Mouse (Mus musculus) frontal cortex, postnatal 10 days (tissue): Measurements from ENCODE around the gene Kcnh3.
A peak's percentile ranks its signal among the peaks of the same experiment; 100 is the strongest.
"Not testable (repeated sequence)": the region's sequence is repeated elsewhere in the genome, so short reads cannot be mapped to it uniquely, and the experiment has no call there.

Source experiments
- DNase-seq, 2 experiments: peaks; one replicate each; pipeline ENCODE4 v3.0.0; 2022; ENCODE audit warnings: low spot score in 2 of 2, mixed read lengths in 1 of 2

The Kcnh3 gene

GRCm38 (mm10) chr15:99240129-99240528 lies 15.5 kb downstream of the Kcnh3 start:
- no peak for DNase-seq

GRCm38 (mm10) chr15:99241249-99241648 lies 16.6 kb downstream of the Kcnh3 start:
- no peak for DNase-seq

GRCm38 (mm10) chr15:99242045-99242444 lies 17.4 kb downstream of the Kcnh3 start:
- DNase-seq = no peak

- DNase-seq = not testable (repeated sequence)
Measured at GRCm38 (mm10) chr15:99246736-99247135, 22.1 kb downstream of the Kcnh3 start.

GRCm38 (mm10) chr15:99248972-99249371 lies 24.3 kb downstream of the Kcnh3 start:
- peak; percentile 52 to 69 for DNase-seq

- no peak for DNase-seq
Measured at GRCm38 (mm10) chr15:99249938-99250337, 25.3 kb downstream of the Kcnh3 start.

GRCm38 (mm10) chr15:99251111-99251510 lies 26.4 kb downstream of the Kcnh3 start:
- DNase-seq = not testable (repeated sequence)

GRCm38 (mm10) chr15:99251626-99252380 lies 27.1 kb downstream of the Kcnh3 start, which contains the start of gene Mcrs1:
Gene Mcrs1, minus strand, starts transcription at chr15:99251961.
- peak; percentile 97 for DNase-seq

GRCm38 (mm10) chr15:99252381-99253174 lies 27.9 kb downstream of the Kcnh3 start:
- DNase-seq = no peak

GRCm38 (mm10) chr15:99253175-99253479 lies 28.5 kb downstream of the Kcnh3 start:
- not testable (repeated sequence) for DNase-seq

- no peak for DNase-seq
Measured at GRCm38 (mm10) chr15:99253772-99254171, 29.1 kb downstream of the Kcnh3 start.

GRCm38 (mm10) chr15:99254477-99255005 lies 29.9 kb downstream of the Kcnh3 start:
- no peak for DNase-seq

- DNase-seq = no peak
Measured at GRCm38 (mm10) chr15:99255241-99255749, 30.6 kb downstream of the Kcnh3 start.

GRCm38 (mm10) chr15:99259167-99259729 lies 34.6 kb downstream of the Kcnh3 start:
- no peak for DNase-seq

- DNase-seq = peak; percentile 40 to 46
Measured at GRCm38 (mm10) chr15:99259730-99260252, 35.1 kb downstream of the Kcnh3 start.

- no peak for DNase-seq
Measured at GRCm38 (mm10) chr15:99262702-99263101, 38.0 kb downstream of the Kcnh3 start.

GRCm38 (mm10) chr15:99264363-99264762 lies 39.7 kb downstream of the Kcnh3 start:
- no peak for DNase-seq

- peak; percentile 45 to 55 for DNase-seq
Measured at GRCm38 (mm10) chr15:99265679-99266078, 41.0 kb downstream of the Kcnh3 start.

- DNase-seq = no peak
Measured at GRCm38 (mm10) chr15:99276095-99276494, 51.4 kb downstream of the Kcnh3 start.

- no peak for DNase-seq
Measured at GRCm38 (mm10) chr15:99278271-99278670, 53.6 kb downstream of the Kcnh3 start.

GRCm38 (mm10) chr15:99283456-99283855 lies 58.8 kb downstream of the Kcnh3 start:
- no peak for DNase-seq
